Mouse (Mus musculus) CH12F3 (cell line): ENCODE results near the gene Ccdc71.

Experiments
- in situ Hi-C: fragments of 300-500 bp; cut with MboI; formaldehyde crosslinking; loops from 2 replicates; pipeline ENCODE4 v1.14.3; 2020; ENCODE audit warnings: low sequenced_read_pairs

The Ccdc71 gene

DNA sequence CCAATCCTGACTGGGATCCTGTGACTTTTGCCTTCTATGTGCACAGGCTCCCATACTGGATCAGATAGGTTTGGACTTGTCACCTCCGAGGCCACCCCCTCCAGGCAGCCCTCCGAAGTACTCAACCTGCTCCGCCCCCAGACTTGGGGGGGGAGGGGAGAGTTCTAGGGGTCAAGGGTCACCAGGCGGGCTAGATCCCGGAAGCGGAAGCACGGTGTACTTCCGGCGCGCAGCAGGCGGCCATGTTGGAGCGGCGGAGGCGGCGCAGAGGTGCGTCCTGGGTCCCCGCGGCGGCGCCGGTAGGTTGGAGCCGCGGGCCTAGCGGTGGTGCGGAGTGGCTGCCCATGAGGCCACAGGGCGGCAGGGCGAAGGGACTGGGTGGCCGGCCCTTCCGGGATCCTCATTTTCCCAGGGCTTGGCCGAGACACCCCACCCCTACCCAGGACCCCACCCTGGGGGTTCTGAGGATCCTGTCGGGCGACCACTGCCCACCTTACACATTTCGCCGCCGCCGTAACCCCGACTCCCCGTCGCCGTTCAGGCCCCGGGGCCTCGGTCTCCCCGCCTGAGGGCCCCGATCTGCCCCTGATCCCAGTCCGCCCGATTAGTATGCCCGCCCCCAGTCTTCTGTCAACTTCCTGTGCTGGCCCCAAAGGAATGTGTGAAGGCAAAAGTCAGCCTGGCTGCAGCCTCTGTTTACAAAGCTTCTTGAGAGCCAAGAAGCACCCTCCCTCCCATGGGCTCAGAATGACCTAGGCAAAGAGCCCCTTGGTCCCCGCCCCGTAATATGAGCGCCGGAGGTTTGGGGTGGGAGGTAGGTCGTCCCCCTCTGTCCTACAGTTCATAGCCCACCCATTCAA is at the start of gene Ccdc71:
Gene Ccdc71, plus strand, starts transcription at position 209 of the 860 bp plus-strand sequence.
- in situ Hi-C loops = no loop called here

DNA sequence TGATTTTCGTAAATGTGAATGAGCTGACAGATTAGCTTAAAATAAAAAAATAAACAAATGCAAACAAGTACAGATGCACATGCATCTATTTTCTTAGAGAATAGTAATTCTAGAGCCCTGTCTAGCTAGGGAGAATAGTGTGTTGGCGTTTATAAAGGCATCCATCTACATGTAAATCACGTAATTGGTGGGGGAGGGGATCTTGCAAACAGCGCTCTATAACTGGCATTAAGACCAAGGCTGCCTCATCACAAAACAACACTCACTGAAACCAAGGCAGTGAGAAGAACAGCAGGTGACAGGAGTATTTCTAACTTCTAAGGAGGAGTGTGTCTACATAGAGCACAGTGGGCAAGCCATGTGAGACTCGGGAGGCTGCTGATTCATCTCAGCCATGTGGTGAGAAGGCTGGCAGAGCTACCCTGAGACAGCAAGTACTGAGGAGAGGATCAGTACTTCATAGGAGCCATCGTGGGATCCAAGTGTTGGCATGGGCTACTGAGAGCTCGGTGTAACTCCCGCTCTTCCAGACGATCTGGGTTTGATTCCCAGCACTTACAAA is 48.9 kb upstream of the Ccdc71 start:
- in situ Hi-C loops = no loop called here

DNA sequence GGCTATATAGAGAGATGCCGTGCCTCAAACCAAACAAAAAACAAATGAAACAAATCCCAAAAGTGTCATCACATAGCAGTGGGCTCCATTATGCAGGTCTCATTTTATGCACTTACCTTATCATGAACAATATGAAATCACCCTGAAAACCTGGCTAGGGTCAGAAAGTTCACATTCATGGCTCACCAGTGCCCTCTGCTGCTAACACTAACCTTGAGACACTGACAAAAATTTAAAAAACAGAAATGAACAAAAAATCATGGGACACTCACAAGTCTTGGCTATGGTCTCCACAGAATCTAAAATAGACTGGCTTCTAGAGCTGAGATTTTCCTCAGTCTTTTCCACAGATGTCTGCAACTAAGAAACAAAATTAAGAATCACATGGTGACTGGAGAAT is 48.1 kb upstream of the Ccdc71 start:
- in situ Hi-C loops = no loop called here

DNA sequence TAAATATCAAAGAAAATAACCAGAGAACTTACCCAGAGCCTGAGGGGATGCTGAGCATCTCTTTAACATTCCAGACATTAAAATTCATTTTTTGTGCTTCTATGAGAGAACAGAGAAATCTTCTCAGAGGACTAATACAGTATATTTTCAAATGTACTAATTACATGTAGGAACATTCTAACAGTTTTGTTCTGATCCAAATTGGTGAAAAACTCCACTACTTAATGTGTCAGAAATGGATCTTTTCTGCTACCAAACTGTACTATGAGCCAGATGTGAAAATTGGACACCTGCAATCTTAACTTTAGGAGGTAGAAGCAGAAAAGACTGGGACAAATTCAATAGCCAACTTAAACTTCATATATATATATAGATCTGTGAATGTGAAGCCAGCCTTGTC is 31.9 kb upstream of the Ccdc71 start, which contains the start of gene Ccdc36:
Gene Ccdc36, minus strand, starts transcription at position 101 of the 400 bp plus-strand sequence.
- in situ Hi-C loops = no loop called here

DNA sequence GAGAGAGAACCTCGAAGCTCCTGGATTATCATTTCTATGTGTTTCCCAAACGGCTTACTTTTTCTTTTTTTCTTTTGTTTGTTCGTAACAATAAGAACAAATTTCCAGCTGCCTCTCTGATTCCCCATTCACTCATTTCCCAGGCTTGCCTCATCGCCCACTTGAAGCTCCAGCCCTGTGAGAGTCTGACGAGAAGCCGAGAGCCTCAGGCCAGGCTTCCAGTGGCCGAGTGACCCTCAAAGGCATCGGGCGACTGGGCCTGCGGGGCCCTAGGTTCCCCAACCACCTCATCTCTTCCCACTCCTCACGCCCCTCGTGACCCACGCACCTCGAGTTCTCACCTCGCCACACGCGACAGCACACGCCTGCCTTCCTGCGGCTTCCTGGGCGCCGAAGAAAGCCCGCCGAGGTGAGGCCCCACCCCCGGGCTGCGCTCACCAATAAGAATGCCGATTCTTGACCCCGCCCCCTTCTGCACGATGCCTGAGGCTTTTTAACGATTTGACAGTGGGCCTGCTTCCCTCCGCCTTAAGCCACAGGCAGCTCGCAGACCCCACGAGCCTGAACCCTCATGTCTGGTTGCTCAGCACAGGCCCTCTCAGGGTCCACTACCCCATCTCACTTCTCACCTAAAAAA is 28.8 kb upstream of the Ccdc71 start:
- in situ Hi-C loops = no loop called here

DNA sequence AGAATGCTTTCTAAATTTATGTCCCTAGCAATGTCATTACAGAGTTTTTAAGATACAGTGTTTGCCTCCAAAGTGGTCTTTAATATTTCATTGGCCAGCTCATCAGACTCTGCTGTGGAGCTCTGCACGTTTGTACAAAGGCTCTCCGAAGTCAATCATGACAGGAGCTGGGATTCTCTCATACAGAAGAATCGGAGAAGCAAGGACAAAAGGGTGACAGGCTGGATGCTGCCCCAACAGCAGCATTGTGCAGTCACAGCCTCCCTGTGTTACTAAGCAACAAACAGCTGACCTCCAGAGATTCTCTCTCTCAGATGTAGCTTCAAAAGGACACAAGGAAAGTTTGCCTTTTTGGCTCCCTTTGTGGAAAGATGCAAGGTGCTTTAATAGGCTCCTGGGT is 24.1 kb upstream of the Ccdc71 start, which contains the start of gene BC048562:
Gene BC048562, plus strand, starts transcription at position 301 of the 400 bp plus-strand sequence.
- in situ Hi-C loops = no loop called here

DNA sequence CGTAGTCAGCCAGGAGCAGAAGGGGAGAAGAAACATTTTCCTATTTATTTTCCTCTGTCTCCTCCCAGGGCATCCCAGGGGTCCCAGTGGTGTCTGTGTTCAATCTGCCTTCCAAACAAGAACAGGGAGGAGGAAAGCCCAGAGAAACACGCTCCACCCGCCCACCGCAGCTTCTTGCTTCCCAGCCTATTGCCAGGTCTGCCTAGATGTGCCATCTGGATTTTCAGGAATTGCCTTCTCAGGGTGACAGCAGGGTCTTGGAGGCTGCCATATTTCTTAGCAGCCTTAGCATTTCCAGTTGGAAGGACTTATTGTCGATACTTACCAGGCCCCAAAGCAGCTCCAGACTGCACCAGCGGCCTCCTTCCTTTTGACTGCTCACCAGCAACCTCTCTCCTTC is 21.2 kb upstream of the Ccdc71 start:
- in situ Hi-C loops = no loop called here

DNA sequence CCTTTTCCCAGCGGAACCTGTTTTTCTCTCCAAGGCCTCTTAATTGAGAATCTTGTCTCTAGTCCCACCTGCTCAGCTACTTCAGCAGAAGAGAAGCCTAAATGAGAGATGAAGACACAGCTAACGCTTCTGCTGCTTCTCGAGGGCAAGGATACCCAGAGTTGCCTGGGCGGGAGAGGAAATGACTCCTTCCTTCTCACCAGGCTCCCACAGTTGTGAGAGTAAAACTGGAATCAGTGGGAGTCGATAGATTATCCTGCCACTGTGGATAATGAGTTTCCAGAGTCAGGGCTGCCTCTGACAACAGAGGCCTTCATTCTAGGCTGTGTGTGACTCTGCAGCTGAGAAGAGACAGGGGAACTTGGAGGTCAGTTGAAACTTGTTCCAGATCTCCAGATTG is 19.8 kb upstream of the Ccdc71 start:
- in situ Hi-C loops = no loop called here

DNA sequence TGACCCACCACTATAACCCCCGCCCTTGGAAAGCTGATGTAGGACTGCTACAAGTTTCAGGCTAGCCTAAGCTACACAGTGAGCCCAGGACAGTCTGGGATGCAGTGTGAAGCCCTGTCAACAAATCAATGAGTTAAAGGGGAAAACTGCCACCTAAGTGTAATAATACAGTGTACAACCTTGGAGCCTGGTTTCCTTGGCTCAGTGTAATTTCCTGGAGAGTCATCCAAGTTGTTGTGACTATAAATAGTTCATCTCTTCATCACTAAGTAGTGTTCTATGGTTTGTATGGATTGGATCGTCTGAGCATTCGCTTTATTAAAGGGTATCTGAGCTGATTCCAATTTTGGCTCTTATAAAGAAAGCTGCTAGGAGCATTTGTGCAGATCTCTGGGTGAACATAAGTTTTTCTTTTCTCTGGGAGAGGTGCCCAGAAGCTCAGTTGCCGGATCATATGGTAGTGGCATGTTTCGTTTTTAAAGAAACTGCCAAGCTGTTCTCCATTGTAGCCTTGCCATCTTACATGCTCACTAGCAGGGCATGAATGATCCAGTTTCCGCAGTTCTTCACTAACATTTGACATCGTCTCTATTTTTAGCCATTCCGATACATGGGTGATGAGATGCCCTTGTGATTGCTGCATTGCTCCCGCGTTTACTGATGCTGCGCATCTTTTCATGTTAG is 18.9 kb upstream of the Ccdc71 start:
- in situ Hi-C loops = no loop called here

DNA sequence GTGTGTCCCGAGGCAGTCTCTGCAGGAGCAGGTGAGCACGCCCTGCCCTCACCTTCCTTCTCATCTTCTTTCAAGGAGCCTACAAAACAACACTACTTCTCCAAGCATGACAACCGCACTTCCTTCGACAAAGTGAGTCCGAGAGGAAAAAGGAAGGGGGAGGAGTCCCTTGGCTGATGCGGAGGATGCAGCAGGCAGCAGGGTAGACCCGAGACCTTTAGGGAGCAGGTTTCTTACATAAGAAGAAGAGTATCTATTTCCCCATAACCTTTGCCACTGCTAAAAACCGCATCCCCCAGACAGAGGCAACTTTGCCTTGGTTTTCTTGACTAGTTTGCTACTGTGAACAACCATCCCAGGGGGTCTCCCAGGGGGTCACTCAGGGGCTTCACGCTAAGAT is 15.2 kb upstream of the Ccdc71 start:
- in situ Hi-C loops = no loop called here

DNA sequence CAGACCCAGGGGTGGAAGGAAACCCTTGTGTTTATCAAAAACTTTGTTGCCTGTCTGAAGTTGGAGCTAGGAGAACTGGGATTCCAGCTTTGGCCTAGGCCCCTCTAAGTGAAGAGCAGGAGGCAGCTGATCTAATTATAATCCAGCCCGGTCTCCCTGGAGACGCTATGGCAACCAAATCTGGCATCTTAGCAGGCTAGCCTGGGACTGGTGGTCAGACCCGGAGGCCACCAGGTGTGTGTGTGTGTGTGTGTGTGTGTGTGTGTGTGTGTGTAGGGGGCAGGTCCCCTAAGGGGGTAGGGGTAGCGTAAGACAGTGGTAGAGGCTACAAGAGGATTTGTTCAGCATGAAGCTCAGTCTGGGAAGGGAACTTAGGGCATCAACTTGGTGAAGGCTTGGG is 10.5 kb upstream of the Ccdc71 start:
- in situ Hi-C loops = no loop called here

DNA sequence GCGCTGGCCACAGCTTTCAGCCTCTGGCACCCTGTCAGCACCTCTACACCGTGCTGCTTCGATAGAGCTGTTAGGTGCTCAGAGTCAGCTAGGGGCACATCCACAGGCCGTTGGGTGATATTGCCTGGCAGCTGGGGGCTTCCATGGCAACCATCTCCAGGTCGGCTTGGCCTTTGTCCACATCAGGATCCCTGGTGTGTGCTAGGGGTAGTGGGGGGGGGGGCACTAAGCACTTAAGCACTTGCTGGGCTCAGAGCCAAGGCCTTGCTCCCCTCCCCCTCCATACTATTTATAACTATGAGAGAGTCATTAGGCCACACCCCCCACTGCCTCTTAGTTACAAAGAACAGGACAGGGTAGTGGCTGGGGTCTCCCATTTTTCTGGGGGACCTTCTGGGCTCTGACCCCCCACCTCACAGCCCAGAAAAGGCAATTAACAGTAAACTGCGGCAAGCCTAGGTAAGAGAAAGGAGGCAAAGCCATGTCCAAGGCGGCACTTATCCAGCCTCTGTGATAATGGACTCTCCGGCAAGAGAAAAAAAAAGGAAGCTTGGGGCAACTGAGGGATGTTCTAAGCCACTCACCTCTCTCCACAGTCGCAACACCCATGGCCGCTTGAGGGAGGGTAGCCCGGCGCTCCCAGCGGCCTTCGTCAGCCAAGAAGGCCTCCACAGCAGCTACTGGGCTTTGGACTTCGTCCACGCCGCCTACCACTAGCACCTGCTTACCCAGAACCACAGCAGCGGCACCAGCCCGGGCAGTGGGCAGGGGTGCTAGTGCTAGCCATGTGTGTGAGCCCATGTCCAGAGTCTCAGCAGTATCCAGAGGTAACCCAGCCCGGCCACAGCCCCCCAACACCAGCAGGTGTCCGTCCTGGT is 9.8 kb upstream of the Ccdc71 start:
- in situ Hi-C loops = no loop called here

DNA sequence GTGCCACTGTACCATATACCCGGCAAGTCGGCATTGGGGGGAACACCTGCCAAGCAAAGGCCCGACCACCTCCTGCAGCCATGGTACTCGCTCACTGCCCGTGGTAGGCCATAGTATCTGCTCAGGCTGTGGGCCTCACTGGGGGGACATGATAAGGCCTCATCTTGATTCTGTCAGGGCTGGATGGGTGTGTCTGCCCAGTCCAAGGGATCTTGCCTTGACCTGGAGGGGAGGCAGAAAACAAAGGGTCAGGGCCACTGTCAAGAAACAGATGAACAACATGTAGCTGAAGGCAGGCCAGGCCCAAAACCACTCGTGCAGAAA is 9.2 kb upstream of the Ccdc71 start:
- in situ Hi-C loops = no loop called here

DNA sequence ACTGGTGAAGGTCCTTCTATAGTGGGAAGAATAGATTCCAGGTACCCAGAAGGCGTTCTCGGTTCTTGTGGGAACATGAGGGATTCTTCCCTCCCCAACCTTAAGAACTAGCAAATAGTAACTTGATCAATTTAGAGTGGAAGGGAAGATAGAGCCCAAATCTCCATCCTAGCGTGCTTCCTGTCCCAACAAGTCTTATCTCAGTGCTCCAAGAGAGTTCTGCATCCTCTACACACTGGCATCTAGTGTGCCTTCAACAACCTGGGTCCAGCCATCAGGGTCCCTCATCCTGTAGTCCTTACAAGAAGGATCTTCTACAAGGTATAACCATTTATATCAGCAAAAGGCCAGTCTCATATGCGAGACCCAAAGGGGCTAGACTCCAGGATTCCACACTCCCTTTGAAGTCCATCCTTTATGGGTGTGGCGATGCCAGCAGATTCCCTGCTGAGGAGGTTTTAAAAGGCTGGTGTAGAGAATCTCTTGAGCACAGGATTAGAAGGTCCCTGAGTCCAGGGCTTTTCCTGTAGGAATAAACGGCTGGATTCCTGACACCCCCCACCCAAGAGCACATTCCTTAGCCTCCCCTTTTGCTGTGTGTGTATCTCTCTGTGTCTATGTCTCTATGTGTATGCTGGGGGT is 8.7 kb upstream of the Ccdc71 start:
- in situ Hi-C loops = no loop called here

DNA sequence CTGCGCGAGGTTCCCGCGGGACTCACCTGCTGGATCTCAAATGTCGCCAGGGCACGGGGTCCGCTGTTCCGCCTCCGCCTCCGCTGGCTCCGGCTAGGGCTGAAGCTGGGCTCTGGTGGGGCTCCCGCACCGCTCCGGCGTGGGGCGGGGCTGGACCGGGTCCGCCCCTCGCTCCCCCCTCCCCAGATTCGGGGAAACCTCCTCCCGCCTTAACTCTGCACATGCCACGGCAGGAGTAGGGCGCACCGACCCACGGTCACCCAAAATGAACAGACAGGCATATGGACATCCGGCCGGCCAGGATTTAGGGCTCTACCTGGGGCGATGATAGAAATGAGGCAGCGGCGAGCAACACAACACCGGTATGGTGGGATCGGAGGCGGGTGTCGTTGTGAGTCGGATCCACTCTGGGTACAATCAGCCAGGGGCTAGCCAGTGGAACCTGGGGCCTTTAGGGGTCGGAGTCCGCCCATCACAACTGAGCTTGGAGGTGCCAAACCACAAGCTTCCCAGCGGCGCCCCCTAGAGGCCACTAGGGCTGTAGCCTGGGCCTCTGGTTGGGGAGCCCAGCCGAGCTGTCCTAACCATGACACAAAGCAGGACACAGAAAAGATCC is 7.9 kb upstream of the Ccdc71 start:
- in situ Hi-C loops = no loop called here

DNA sequence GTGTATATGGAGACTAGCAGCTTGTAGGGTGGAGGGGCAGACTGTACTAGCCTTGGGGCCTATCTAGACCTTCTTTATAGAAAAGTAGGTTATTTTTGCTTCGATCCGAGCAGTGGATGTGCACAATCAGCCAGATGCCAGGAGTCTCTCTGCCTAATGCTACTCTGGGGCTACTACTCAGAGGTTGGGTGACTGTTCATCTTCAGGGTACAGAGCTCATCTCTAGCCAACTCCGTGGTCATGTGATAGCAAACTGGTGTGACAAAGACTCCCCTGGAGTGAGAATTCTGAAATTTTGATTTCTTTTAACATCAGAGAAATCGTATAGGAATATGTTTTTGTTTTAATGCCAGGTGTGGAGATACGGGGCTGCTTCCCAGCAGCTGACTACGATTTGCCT is 7.4 kb upstream of the Ccdc71 start:
- in situ Hi-C loops = no loop called here

DNA sequence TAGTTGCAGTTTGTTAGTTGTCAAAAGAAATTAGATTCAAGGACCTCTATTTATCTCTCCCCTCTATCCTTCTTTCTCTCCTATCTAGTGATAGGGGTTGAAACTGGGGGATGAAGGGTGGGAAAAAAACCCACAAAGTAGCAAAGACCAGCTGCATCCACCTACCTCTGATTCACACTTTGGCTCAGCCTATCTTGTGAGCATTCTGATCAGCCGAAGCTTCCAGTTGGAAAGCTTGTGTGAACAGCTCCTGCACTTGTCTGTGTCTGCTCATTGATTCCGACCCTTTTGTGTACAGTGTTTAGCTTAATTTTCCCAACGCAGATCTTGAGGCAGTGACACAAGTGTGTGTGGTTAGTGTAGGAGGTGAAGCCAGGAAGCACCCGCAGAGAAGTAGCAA is 6.9 kb upstream of the Ccdc71 start:
- in situ Hi-C loops = no loop called here

DNA sequence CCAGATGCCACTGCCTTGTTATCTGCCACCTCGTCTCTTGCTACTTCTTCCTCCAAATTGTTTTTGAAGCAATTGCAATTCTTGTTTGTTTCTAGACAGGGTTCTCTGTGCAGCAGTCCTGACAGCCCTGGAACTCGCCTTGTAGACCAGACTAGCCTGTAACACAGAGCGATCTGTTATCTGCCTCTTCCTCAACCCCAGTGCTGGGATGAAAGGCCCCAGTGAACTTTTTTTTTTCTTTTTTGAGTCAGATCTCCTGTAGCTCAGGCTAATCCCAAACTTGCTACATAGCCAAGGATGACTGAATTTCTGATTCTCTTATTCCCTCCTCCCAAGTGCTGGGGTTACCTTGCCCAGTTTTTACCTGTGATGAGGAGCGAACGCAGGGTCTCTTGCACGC is 5.9 kb upstream of the Ccdc71 start:
- in situ Hi-C loops = no loop called here

DNA sequence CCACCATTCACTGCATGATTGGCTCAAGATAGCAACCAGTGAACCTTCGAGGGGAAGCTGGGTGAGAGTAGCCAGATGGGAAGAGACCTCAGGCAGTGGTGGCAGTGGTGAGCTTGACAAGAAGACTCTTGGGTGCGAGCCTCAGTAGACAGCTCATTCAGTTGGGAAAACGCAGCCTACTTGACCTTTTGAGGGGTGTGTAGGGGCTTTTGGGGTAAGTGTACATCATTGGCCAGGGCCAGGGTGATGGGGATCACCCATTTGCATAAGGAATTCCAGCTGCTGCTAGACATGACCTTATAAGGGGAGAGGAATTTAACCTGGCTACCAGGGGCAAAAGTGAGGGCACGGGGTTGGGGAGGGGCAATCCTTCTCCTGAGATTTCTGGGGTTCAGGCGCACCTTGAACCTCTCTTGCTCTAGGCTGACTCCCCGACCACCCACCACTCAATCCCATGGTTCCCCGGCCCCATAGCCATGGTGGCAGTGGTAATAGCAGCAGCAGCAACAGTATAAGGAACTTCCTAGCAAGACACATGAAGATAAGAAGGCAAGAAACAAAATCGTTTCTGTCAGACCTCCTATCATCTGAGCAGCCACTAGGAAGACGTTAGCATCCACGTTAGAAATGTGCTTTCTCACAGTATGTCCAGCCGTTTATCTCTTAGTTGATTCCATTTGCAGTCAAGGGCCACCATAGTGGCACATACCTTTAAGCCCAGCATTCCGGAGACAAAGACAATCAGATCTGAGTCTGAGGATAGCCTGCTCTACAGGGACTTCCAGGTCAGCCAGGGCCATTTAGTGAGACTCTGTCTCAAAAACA is 4.4 kb upstream of the Ccdc71 start:
- in situ Hi-C loops = no loop called here
